Mouse (Mus musculus) bone marrow macrophage, adult 2 months (primary cell): Measurements from ENCODE around the gene Olfr316.

Experiments used
- CTCF ChIP-seq: IDR thresholded peaks from 2 replicates; pipeline ENCODE4 v1.5.1; 2012; ENCODE audit warnings: low read depth, mild to moderate bottlenecking, low read length, moderate library complexity
- POLR2A ChIP-seq: IDR thresholded peaks from 2 replicates; pipeline ENCODE4 v1.6.1; 2012; ENCODE audit warnings: mild to moderate bottlenecking, low read depth, low read length, borderline replicate concordance

- TF ChIP-seq POLR2A (no peak), CTCF (no peak)
Measured at GRCm38 (mm10) chr11:58772888-58773287, 20.4 kb downstream of the Olfr316 start, which contains the start of gene Olfr315.
